Mouse (Mus musculus) heart, postnatal 0 days (tissue): ENCODE data around the gene Nup98.

Experiments used
- CTCF ChIP-seq: IDR thresholded peaks from 2 replicates; pipeline ENCODE4 v1.5.1; 2016; ENCODE audit warnings: antibody characterized with exemption, control low read depth, low read depth
- EP300 ChIP-seq: IDR thresholded peaks from 2 replicates; pipeline ENCODE4 v1.6.1; 2016; ENCODE audit warnings: antibody characterized with exemption, low read depth

- TF ChIP-seq CTCF (no peak), EP300 (no peak)
Observed at GRCm38 (mm10) chr7:102244782-102245535, 35.0 kb upstream of the Nup98 start.
